Mouse (Mus musculus): ENCODE measurements at regions not wholly inside any gene's neighbourhood (a gene's known extent, or its start where the extent isn't known, plus 50 kb on each side); places are given as distances from the start of the nearest gene placed in this dataset.

GRCm38 (mm10) chr2:171799351-171799750, 243.9 kb downstream of the Cbln4 start:
- no peak for ATAC-seq (ENCODE audit: extremely low read depth, insufficient number of reproducible peaks, low FRiP score, low TSS enrichment)
- no peak overlapping the region for H3K4me2 ChIP-seq
- H3K27ac ChIP-seq (replicated peaks): no peak overlapping the region
- no peaks in the 10 kb centered on the region for H3K4me1 ChIP-seq
- no peaks in the 10 kb centered on the region for H3K9me3 ChIP-seq
- H3K36me3 ChIP-seq: no peaks in the 10 kb centered on the region
- no peak overlapping the region for H3K9ac ChIP-seq
- H3K4me3 ChIP-seq: no peak overlapping the region
- no peaks in the 10 kb centered on the region for H3K27me3 ChIP-seq (replicated peaks)
- 63% methylated on average over 9 of the region's 9 CpGs for WGBS

- no peak overlapping the region for H3K4me2 ChIP-seq
- H3K4me3 ChIP-seq: no peak overlapping the region
- no peak overlapping the region for H3K27ac ChIP-seq (replicated peaks)
- no peak overlapping the region for H3K9ac ChIP-seq
- H3K36me3 ChIP-seq: no peaks in the 10 kb centered on the region
- no peak for ATAC-seq (ENCODE audit: extremely low read depth, insufficient number of reproducible peaks, low FRiP score, low TSS enrichment)
- no peaks in the 10 kb centered on the region for H3K9me3 ChIP-seq
- no peaks in the 10 kb centered on the region; the same call in 1 of the 2 replicates for H3K4me1 ChIP-seq
- WGBS: 63% methylated on average over 9 of the region's 9 CpGs
- no peaks in the 10 kb centered on the region for H3K27me3 ChIP-seq (replicated peaks)
These were observed 252.6 kb downstream of the Cbln4 start for GRCm38 (mm10) chr2:171790686-171791085.

GRCm38 (mm10) chr2:171766193-171766930, 276.9 kb downstream of the Cbln4 start:
- H3K4me3 ChIP-seq: no peak overlapping the region
- H3K27me3 ChIP-seq (replicated peaks): no peaks in the 10 kb centered on the region
- ATAC-seq (ENCODE audit: extremely low read depth, insufficient number of reproducible peaks, low FRiP score, low TSS enrichment): no peak
- no peak overlapping the region for H3K27ac ChIP-seq (replicated peaks)
- H3K4me1 ChIP-seq: 0 out of 2 replicates have a peak, but pooled peaks cover 4% of the 10 kb centered on the region
- H3K9me3 ChIP-seq: no peaks in the 10 kb centered on the region
- 78% methylated on average over 7 of the region's 7 CpGs for WGBS
- H3K4me2 ChIP-seq: no peak overlapping the region
- H3K9ac ChIP-seq: no peak overlapping the region
- H3K36me3 ChIP-seq: no peaks in the 10 kb centered on the region

- Histone ChIP-seq H3K36me3 (no peaks in the 10 kb centered on the region), H3K27me3 (replicated peaks) (no peaks in the 10 kb centered on the region), H3K9me3 (no peaks in the 10 kb centered on the region), H3K4me3 (no peak overlapping the region), H3K4me1 (0 out of 2 replicates have a peak, but pooled peaks cover 4% of the 10 kb centered on the region), H3K27ac (replicated peaks) (no peak overlapping the region), H3K9ac (no peak overlapping the region), H3K4me2 (no peak overlapping the region)
- 87% methylated on average over 4 of the region's 4 CpGs for WGBS
- ATAC-seq (ENCODE audit: extremely low read depth, insufficient number of reproducible peaks, low FRiP score, low TSS enrichment): no peak
These were observed 278.2 kb downstream of the Cbln4 start for GRCm38 (mm10) chr2:171765071-171765470.

- Histone ChIP-seq H3K4me1 (no peaks in the 10 kb centered on the region; the same call in 1 of the 2 replicates), H3K9me3 (no peaks in the 10 kb centered on the region), H3K27ac (replicated peaks) (no peak overlapping the region), H3K9ac (no peak overlapping the region), H3K4me3 (no peak overlapping the region), H3K27me3 (replicated peaks) (no peaks in the 10 kb centered on the region), H3K36me3 (no peaks in the 10 kb centered on the region), H3K4me2 (no peak overlapping the region)
- WGBS: 66% methylated on average over 9 of the region's 9 CpGs
- no peak for ATAC-seq (ENCODE audit: extremely low read depth, insufficient number of reproducible peaks, low FRiP score, low TSS enrichment)
These were observed 289.8 kb downstream of the Cbln4 start for GRCm38 (mm10) chr2:171753502-171753901.

- ATAC-seq (ENCODE audit: extremely low read depth, insufficient number of reproducible peaks, low FRiP score, low TSS enrichment): no peak
- Histone ChIP-seq H3K9me3 (peaks cover 15% of the 10 kb centered on the region), H3K27me3 (replicated peaks) (no peaks in the 10 kb centered on the region), H3K4me1 (peaks cover 13% of the 10 kb centered on the region; the same call in 1 of the 2 replicates), H3K27ac (replicated peaks) (no peak overlapping the region), H3K36me3 (no peaks in the 10 kb centered on the region), H3K9ac (no peak overlapping the region), H3K4me2 (no peak overlapping the region), H3K4me3 (no peak overlapping the region)
- WGBS: 57% methylated on average over 1 of the region's 1 CpGs
These were observed 296.1 kb downstream of the Cbln4 start for GRCm38 (mm10) chr2:171747162-171747561.

GRCm38 (mm10) chr2:171743111-171743510, 300.2 kb downstream of the Cbln4 start:
- H3K27ac ChIP-seq (replicated peaks): no peak overlapping the region
- 7% methylated on average over 2 of the region's 2 CpGs for WGBS
- H3K4me2 ChIP-seq: peak overlapping the region; percentile 27; the same call in 1 of the 2 replicates
- H3K27me3 ChIP-seq (replicated peaks): no peaks in the 10 kb centered on the region
- ATAC-seq (ENCODE audit: extremely low read depth, insufficient number of reproducible peaks, low FRiP score, low TSS enrichment): no peak
- H3K9ac ChIP-seq: no peak overlapping the region
- H3K36me3 ChIP-seq: no peaks in the 10 kb centered on the region
- peaks cover 15% of the 10 kb centered on the region for H3K9me3 ChIP-seq
- H3K4me1 ChIP-seq: peaks cover 10% of the 10 kb centered on the region; the same call in 1 of the 2 replicates
- H3K4me3 ChIP-seq: no peak overlapping the region

- Histone ChIP-seq H3K9ac (no peak overlapping the region), H3K4me2 (peak overlapping the region; percentile 27; the same call in 1 of the 2 replicates), H3K4me1 (peaks cover 6% of the 10 kb centered on the region; the same call in 1 of the 2 replicates), H3K36me3 (no peaks in the 10 kb centered on the region), H3K4me3 (no peak overlapping the region), H3K27ac (replicated peaks) (no peak overlapping the region), H3K9me3 (peaks cover 15% of the 10 kb centered on the region), H3K27me3 (replicated peaks) (no peaks in the 10 kb centered on the region)
- ATAC-seq (ENCODE audit: extremely low read depth, insufficient number of reproducible peaks, low FRiP score, low TSS enrichment): no peak
- 45% methylated on average over 11 of the region's 11 CpGs for WGBS
These were observed 300.6 kb downstream of the Cbln4 start for GRCm38 (mm10) chr2:171742706-171743105.

GRCm38 (mm10) chr2:171737761-171738160, 305.5 kb downstream of the Cbln4 start:
- Histone ChIP-seq H3K9ac (no peak overlapping the region), H3K27ac (replicated peaks) (no peak overlapping the region), H3K36me3 (no peaks in the 10 kb centered on the region), H3K27me3 (replicated peaks) (no peaks in the 10 kb centered on the region), H3K4me1 (peaks cover 5% of the 10 kb centered on the region; the same call in 1 of the 2 replicates), H3K4me3 (no peak overlapping the region), H3K9me3 (no peaks in the 10 kb centered on the region), H3K4me2 (no peak overlapping the region)
- no peak for ATAC-seq (ENCODE audit: extremely low read depth, insufficient number of reproducible peaks, low FRiP score, low TSS enrichment)
- 84% methylated on average over 8 of the region's 8 CpGs for WGBS

- WGBS: 73% methylated on average over 14 of the region's 14 CpGs
- H3K4me2 ChIP-seq: no peak overlapping the region
- ATAC-seq (ENCODE audit: extremely low read depth, insufficient number of reproducible peaks, low FRiP score, low TSS enrichment): no peak
- H3K9me3 ChIP-seq: no peaks in the 10 kb centered on the region
- no peak overlapping the region for H3K4me3 ChIP-seq
- no peaks in the 10 kb centered on the region for H3K4me1 ChIP-seq
- no peaks in the 10 kb centered on the region for H3K36me3 ChIP-seq
- no peak overlapping the region for H3K9ac ChIP-seq
- H3K27ac ChIP-seq (replicated peaks): no peak overlapping the region
- no peaks in the 10 kb centered on the region for H3K27me3 ChIP-seq (replicated peaks)
These were observed 308.2 kb downstream of the Cbln4 start for GRCm38 (mm10) chr2:171735061-171735490.

- Histone ChIP-seq H3K9ac (no peak overlapping the region), H3K4me1 (no peaks in the 10 kb centered on the region), H3K4me2 (no peak overlapping the region), H3K36me3 (no peaks in the 10 kb centered on the region), H3K9me3 (no peaks in the 10 kb centered on the region), H3K4me3 (no peak overlapping the region), H3K27me3 (replicated peaks) (no peaks in the 10 kb centered on the region), H3K27ac (replicated peaks) (no peak overlapping the region)
- WGBS: 78% methylated on average over 4 of the region's 4 CpGs
- ATAC-seq (ENCODE audit: extremely low read depth, insufficient number of reproducible peaks, low FRiP score, low TSS enrichment): no peak
These were observed 308.7 kb downstream of the Cbln4 start for GRCm38 (mm10) chr2:171734634-171734987.
